Mouse (Mus musculus): ENCODE results near the gene Angel2. TPM values are rescaled to one million over a fixed set of nuclear protein-coding genes. Genes with fewer than 3 reads are reported as not detected.
"Not testable (repeated sequence)": the region's sequence is repeated elsewhere in the genome, so short reads cannot be mapped to it uniquely, and the experiment has no call there.

The Angel2 gene
- 41.4 and 41.8 TPM in 2 replicates for polyA plus RNA-seq (2015; fragmentation: Nextera tagmentation; extraction: Ambion mirVana)

DNA sequence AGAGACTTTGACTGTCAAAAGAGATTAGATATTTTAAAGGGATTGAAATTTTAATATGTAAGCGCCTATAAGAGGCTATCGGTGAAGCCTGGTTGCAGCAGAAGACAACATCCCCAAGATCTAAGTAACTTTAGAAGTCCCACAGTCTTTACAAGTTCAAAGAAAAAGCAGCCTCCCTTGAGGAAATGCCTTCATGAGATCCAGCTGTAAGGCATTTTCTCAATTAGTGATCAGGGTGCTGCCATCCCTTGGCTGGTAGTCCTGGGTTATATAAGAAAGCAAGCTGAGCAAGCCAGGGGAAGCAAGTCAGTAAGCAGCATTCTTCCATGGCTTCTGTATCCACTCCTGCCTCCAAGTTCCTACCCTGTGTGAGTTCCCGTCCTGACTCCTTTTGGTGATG lies at the start of gene Angel2:
Gene Angel2, plus strand, starts transcription at position 301 of the 400 bp plus-strand sequence.
- H3K9me3 ChIP-seq (ENCODE audit: control insufficient read depth, low read length); ATAC-seq; H3K4me2 ChIP-seq (ENCODE audit: low read length); H3K4me3 ChIP-seq (ENCODE audit: low read length); H3K9ac ChIP-seq (ENCODE audit: low read depth, low read length); H3K36me3 ChIP-seq (ENCODE audit: control insufficient read depth, insufficient read depth, low read length); H3K27me3 ChIP-seq (replicated peaks; ENCODE audit: control insufficient read depth, insufficient read depth, low read length); H3K4me1 ChIP-seq (ENCODE audit: control insufficient read depth, insufficient read depth, low read depth, low read length); H3K27ac ChIP-seq (ENCODE audit: low read depth, low read length): not testable (repeated sequence)
- WGBS: 77% methylated on average over 3 of the region's 3 CpGs

DNA sequence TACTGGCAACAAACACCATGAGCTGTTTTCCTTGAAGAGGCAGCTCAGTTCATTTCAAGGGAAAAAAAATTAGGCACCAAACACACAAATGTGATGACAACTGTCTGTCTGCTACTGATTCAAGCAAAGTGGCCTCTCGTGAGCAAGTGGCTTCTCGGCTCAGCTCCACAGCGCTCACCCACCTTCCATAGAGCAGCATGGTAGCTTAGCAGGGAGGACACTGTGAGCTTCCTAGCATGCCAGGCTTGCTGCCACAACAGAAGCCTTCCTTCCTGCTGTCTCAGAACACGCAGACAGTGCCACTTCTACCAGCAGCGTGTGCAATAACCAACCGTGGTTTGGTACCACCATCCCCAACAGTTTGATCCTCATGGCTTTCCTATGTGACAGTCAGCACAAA lies 49.2 kb upstream of the Angel2 start:
- Histone ChIP-seq H3K4me2 (ENCODE audit: low read length) (no peak overlapping the region), H3K27ac (ENCODE audit: low read depth, low read length) (no peak overlapping the region), H3K27me3 (replicated peaks; ENCODE audit: control insufficient read depth, insufficient read depth, low read length) (no peaks in the 10 kb centered on the region), H3K9me3 (ENCODE audit: control insufficient read depth, low read length) (no peaks in the 10 kb centered on the region), H3K36me3 (ENCODE audit: control insufficient read depth, insufficient read depth, low read length) (peaks cover 9% of the 10 kb centered on the region), H3K4me1 (ENCODE audit: control insufficient read depth, insufficient read depth, low read depth, low read length) (no peaks in the 10 kb centered on the region), H3K9ac (ENCODE audit: low read depth, low read length) (no peak overlapping the region), H3K4me3 (ENCODE audit: low read length) (no peak overlapping the region)
- no peak for ATAC-seq
- 90% methylated on average over 6 of the region's 6 CpGs for WGBS

DNA sequence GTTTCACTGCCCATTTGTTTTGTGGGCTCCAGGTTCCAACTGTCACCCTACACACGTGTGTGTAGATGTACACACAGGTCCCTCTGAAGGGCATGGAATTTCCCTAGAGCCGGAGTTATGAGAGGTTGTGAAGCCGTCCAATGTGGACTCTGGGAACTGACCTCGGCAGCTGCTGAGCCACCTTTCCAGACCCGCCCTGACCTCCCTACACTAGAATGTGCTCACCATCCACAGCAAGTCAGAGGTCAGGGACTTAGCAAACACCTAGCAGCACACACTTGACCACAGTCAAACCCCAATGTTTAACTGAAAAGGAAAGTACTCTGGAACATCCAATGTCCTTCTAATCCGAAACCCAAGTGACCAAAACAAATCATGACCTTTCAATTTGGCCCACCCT lies 44.3 kb upstream of the Angel2 start:
- Histone ChIP-seq H3K4me3 (ENCODE audit: low read length) (no peak overlapping the region), H3K4me1 (ENCODE audit: control insufficient read depth, insufficient read depth, low read depth, low read length) (no peaks in the 10 kb centered on the region), H3K9me3 (ENCODE audit: control insufficient read depth, low read length) (no peaks in the 10 kb centered on the region), H3K27ac (ENCODE audit: low read depth, low read length) (no peak overlapping the region), H3K36me3 (ENCODE audit: control insufficient read depth, insufficient read depth, low read length) (0 out of 2 replicates have a peak, but pooled peaks cover 3% of the 10 kb centered on the region), H3K4me2 (ENCODE audit: low read length) (no peak overlapping the region), H3K9ac (ENCODE audit: low read depth, low read length) (no peak overlapping the region), H3K27me3 (replicated peaks; ENCODE audit: control insufficient read depth, insufficient read depth, low read length) (no peaks in the 10 kb centered on the region)
- 88% methylated on average over 6 of the region's 6 CpGs for WGBS
- no peak for ATAC-seq

DNA sequence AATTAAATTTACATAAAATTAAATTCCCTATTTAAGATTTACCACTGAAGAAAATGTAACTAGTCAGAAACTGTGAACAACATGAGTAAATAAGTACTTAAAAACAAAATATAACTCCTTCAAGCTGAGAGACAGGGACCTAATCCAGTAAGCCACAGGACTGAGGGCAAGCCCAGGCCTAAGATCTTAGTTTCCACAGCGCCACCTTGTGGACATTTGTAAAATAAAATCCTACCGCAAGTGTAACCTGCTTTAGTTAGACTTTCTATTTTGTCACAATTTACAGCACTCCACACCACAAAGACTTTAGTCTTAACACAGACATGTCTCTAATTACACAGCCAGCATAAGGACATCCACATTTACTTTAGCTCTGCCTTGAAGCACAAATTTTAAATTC lies 43.5 kb upstream of the Angel2 start:
- no peaks in the 10 kb centered on the region for H3K9me3 ChIP-seq (ENCODE audit: control insufficient read depth, low read length)
- H3K36me3 ChIP-seq (ENCODE audit: control insufficient read depth, insufficient read depth, low read length): 0 out of 2 replicates have a peak, but pooled peaks cover 3% of the 10 kb centered on the region
- peak; percentile 63; the same call in 1 of the 2 replicates for ATAC-seq

DNA sequence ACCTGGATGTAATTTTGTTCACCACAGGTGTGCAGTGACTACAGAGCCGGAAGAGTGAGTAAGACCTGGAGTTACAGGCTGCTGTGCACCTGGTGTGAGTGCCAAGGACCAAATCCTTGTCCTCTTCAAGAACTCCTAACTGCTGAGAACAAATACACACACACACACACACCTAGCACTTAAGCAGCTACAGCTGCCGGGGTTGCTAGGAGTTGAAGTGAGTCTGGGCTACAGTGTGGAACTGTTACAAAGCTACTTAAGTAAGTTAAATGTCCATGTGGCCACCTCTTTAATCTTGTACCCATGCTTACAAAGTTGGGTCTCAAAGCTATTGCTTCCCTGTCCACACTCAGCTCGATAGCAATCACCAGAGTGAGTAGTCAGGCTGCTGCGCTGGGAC lies 38.9 kb upstream of the Angel2 start:
- no peak for ATAC-seq
- 90% methylated on average over 4 of the region's 4 CpGs for WGBS
- H3K36me3 ChIP-seq (ENCODE audit: control insufficient read depth, insufficient read depth, low read length): peaks cover 10% of the 10 kb centered on the region; the same call in 1 of the 2 replicates
- no peaks in the 10 kb centered on the region for H3K27me3 ChIP-seq (replicated peaks; ENCODE audit: control insufficient read depth, insufficient read depth, low read length)
- no peak overlapping the region for H3K4me3 ChIP-seq (ENCODE audit: low read length)
- H3K4me2 ChIP-seq (ENCODE audit: low read length): no peak overlapping the region
- H3K9me3 ChIP-seq (ENCODE audit: control insufficient read depth, low read length): no peaks in the 10 kb centered on the region
- H3K4me1 ChIP-seq (ENCODE audit: control insufficient read depth, insufficient read depth, low read depth, low read length): no peaks in the 10 kb centered on the region
- no peak overlapping the region for H3K27ac ChIP-seq (ENCODE audit: low read depth, low read length)
- no peak overlapping the region for H3K9ac ChIP-seq (ENCODE audit: low read depth, low read length)

More for the DNA sequence above, 43.5 kb upstream of the Angel2 start:
- no peak overlapping the region for H3K27ac ChIP-seq (ENCODE audit: low read depth, low read length)
- no peaks in the 10 kb centered on the region for H3K4me1 ChIP-seq (ENCODE audit: control insufficient read depth, insufficient read depth, low read depth, low read length)
- H3K4me3 ChIP-seq (ENCODE audit: low read length): no peak overlapping the region
- no peaks in the 10 kb centered on the region for H3K27me3 ChIP-seq (replicated peaks; ENCODE audit: control insufficient read depth, insufficient read depth, low read length)
- H3K9ac ChIP-seq (ENCODE audit: low read depth, low read length): no peak overlapping the region
- WGBS: 4% methylated on average over 2 of the region's 2 CpGs
- no peak overlapping the region for H3K4me2 ChIP-seq (ENCODE audit: low read length)

DNA sequence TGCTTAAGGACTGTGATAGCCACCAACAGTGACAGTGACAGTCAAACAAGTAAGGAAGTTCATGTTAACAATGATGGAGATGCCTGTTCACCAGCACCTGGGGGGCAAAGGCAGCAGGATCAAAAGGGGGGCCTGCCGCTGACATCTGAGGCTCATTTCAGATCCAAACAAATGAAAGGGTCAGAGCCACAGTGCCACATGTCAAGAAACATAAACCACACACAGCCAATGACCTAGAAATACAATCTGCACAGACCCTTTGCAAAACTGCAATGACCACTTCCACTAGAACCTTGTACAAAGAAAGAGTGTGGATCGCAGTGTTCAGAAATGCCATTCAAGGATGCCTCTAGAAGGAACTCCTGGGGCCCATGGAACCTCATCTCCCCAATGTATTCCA lies 36.9 kb upstream of the Angel2 start:
- H3K4me1 ChIP-seq (ENCODE audit: control insufficient read depth, insufficient read depth, low read depth, low read length): no peaks in the 10 kb centered on the region
- no peaks in the 10 kb centered on the region for H3K9me3 ChIP-seq (ENCODE audit: control insufficient read depth, low read length)
- WGBS: 90% methylated on average over 2 of the region's 2 CpGs
- no peak overlapping the region for H3K9ac ChIP-seq (ENCODE audit: low read depth, low read length)
- no peak for ATAC-seq
- H3K27me3 ChIP-seq (replicated peaks; ENCODE audit: control insufficient read depth, insufficient read depth, low read length): no peaks in the 10 kb centered on the region
- H3K36me3 ChIP-seq (ENCODE audit: control insufficient read depth, insufficient read depth, low read length): peaks cover 18% of the 10 kb centered on the region
- no peak overlapping the region for H3K27ac ChIP-seq (ENCODE audit: low read depth, low read length)
- H3K4me2 ChIP-seq (ENCODE audit: low read length): no peak overlapping the region
- H3K4me3 ChIP-seq (ENCODE audit: low read length): no peak overlapping the region

DNA sequence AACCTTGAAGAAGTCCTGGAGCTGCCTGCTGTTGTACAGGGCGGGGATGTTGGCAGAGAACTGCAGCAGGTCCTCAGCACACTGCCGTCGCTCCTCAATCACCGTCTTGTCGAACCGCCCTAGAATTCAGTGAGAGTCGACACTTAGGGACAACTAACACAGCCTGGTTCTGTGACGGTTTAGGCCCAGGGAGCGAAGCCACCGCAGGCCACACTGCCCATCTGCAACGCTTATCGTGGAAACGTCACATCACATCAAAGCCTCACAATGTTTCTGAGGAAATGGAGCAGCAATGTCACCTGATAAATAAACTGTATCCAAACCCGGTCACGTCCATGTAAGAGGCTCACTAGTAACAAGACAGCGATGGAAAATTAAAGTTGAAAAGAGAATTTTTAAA lies 36.3 kb upstream of the Angel2 start:
- 89% methylated on average over 16 of the region's 16 CpGs for whole genome bisulfite sequencing
- no peaks in the 10 kb centered on the region for H3K4me1 ChIP-seq (ENCODE audit: control insufficient read depth, insufficient read depth, low read depth, low read length)
- H3K9ac ChIP-seq (ENCODE audit: low read depth, low read length): no peak overlapping the region
- ATAC-seq: no peak
- no peaks in the 10 kb centered on the region for H3K27me3 ChIP-seq (replicated peaks; ENCODE audit: control insufficient read depth, insufficient read depth, low read length)
- no peaks in the 10 kb centered on the region for H3K9me3 ChIP-seq (ENCODE audit: control insufficient read depth, low read length)
- H3K27ac ChIP-seq (ENCODE audit: low read depth, low read length): no peak overlapping the region
- no peak overlapping the region for H3K4me3 ChIP-seq (ENCODE audit: low read length)
- peaks cover 18% of the 10 kb centered on the region for H3K36me3 ChIP-seq (ENCODE audit: control insufficient read depth, insufficient read depth, low read length)
- no peak overlapping the region for H3K4me2 ChIP-seq (ENCODE audit: low read length)

DNA sequence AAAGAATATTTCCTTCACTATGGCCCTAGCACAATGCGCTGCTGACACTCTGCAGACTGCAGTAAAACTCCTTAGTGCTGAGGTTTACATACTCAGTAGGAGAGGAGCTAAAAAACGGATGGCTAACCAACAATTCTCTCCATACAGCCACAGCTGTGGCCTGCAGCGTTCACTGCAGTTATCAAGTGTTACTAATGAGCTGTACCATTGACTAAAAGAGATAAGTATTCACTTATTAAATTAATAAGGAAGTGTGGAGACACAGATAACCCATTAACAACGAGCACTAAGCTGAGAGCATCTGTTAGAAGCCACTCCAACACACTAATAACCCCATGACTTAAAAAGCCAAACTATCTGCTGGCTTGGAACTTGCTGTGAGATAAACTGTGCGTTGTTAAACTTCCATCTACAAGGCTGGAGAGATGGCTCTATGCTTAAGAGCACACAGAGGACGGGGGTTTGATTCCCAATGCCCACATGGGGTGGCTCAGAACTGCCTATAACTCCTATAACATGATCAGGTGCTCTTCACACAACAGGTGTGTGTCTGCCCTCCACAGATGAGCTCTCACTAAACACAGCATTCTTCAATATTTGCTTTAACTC lies 31.2 kb upstream of the Angel2 start:
- Histone ChIP-seq H3K9ac (ENCODE audit: low read depth, low read length) (no peak overlapping the region), H3K4me1 (ENCODE audit: control insufficient read depth, insufficient read depth, low read depth, low read length) (no peaks in the 10 kb centered on the region), H3K4me3 (ENCODE audit: low read length) (no peak overlapping the region), H3K9me3 (ENCODE audit: control insufficient read depth, low read length) (no peaks in the 10 kb centered on the region), H3K27me3 (replicated peaks; ENCODE audit: control insufficient read depth, insufficient read depth, low read length) (no peaks in the 10 kb centered on the region), H3K36me3 (ENCODE audit: control insufficient read depth, insufficient read depth, low read length) (peaks cover 17% of the 10 kb centered on the region), H3K27ac (ENCODE audit: low read depth, low read length) (no peak overlapping the region), H3K4me2 (ENCODE audit: low read length) (no peak overlapping the region)
- WGBS: 82% methylated on average over 6 of the region's 6 CpGs
- no peak for ATAC-seq

DNA sequence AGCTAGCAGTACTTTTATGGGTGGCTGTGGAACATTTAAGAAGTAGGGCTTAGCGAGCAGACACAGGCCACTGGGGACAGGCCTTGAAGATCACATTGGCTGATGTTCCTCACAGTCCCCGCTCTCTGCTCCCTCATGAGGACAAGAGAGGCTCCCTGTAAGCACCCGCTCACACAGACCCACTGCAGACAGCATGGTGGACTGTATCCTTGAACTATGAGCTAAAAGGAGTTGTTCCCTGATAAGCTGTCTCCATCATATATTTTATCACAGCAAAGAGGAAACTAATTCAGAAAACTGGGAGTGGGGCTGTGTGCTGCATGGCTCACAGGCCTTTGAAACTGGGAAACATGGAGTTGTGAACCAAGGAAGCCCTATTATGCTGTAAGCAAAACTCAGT lies 26.7 kb upstream of the Angel2 start:
- Histone ChIP-seq H3K4me1 (ENCODE audit: control insufficient read depth, insufficient read depth, low read depth, low read length) (no peaks in the 10 kb centered on the region), H3K27ac (ENCODE audit: low read depth, low read length) (no peak overlapping the region), H3K4me3 (ENCODE audit: low read length) (no peak overlapping the region), H3K27me3 (replicated peaks; ENCODE audit: control insufficient read depth, insufficient read depth, low read length) (no peaks in the 10 kb centered on the region), H3K4me2 (ENCODE audit: low read length) (no peak overlapping the region), H3K36me3 (ENCODE audit: control insufficient read depth, insufficient read depth, low read length) (peaks cover 9% of the 10 kb centered on the region), H3K9ac (ENCODE audit: low read depth, low read length) (no peak overlapping the region), H3K9me3 (ENCODE audit: control insufficient read depth, low read length) (no peaks in the 10 kb centered on the region)
- ATAC-seq: no peak
- 91% methylated on average over 3 of the region's 3 CpGs for WGBS

Measured in hindbrain, embryonic 16.5 days (tissue).